Mouse (Mus musculus) limb, embryonic 14.5 days (tissue): ENCODE measurements at regions not wholly inside any gene's neighbourhood (a gene's known extent, or its start where the extent isn't known, plus 50 kb on each side); places are given as distances from the start of the nearest gene placed in this dataset.

Source experiments
- ATAC-seq: fragments of 200-750 bp; cut with Nextera tagmentation; 2 replicates; pipeline ENCODE4 v1.8.0; 2017; ENCODE audit warnings: low read depth, moderate number of reproducible peaks, moderate TSS enrichment; ENCODE audit not compliant: low FRiP score
- DNase-seq: peaks from one replicate; pipeline ENCODE4 v3.0.0-alpha.2; 2015; ENCODE audit warnings: low spot score
- H3K27ac ChIP-seq: fragments of 300-500 bp; sonication (generic); replicated peaks from 2 replicates; pipeline ENCODE4 v1.5.1; 2014; ENCODE audit warnings: low read depth, mild to moderate bottlenecking, low read length, moderate library complexity, mixed read lengths
- H3K27me3 ChIP-seq: fragments of 300-500 bp; sonication (generic); 2 replicates; pipeline ENCODE4 v1.6.1; 2014; ENCODE audit warnings: low read length, mixed read lengths; ENCODE audit not compliant: control insufficient read depth, insufficient read depth
- H3K36me3 ChIP-seq: fragments of 300-500 bp; sonication (generic); 2 replicates; pipeline ENCODE4 v1.6.1; 2014; ENCODE audit warnings: mild to moderate bottlenecking, low read length, moderate library complexity, mixed read lengths; ENCODE audit not compliant: control insufficient read depth, insufficient read depth
- H3K4me1 ChIP-seq: fragments of 300-500 bp; sonication (generic); 2 replicates; pipeline ENCODE4 v1.6.1; 2014; ENCODE audit warnings: antibody characterized with exemption, low read length, mixed read lengths; ENCODE audit not compliant: control insufficient read depth, insufficient read depth
- H3K4me2 ChIP-seq: fragments of 300-500 bp; sonication (generic); replicated peaks from 2 replicates; pipeline ENCODE4 v1.6.1; 2014; ENCODE audit warnings: low read depth, mild to moderate bottlenecking, low read length, moderate library complexity; ENCODE audit not compliant: severe bottlenecking
- H3K4me3 ChIP-seq: fragments of 300-500 bp; sonication (generic); replicated peaks from 2 replicates; pipeline ENCODE4 v1.5.1; 2014; ENCODE audit warnings: low read length
- H3K9ac ChIP-seq: fragments of 300-500 bp; sonication (generic); 2 replicates; pipeline ENCODE4 v1.6.1; 2014; ENCODE audit warnings: mild to moderate bottlenecking, low read depth, low read length, moderate library complexity; ENCODE audit not compliant: severe bottlenecking
- H3K9me3 ChIP-seq: fragments of 300-500 bp; sonication (generic); 2 replicates; pipeline ENCODE4 v1.6.1; 2016; ENCODE audit warnings: low read length; ENCODE audit not compliant: control insufficient read depth
- POLR2A ChIP-seq: fragments of 200-500 bp; IDR thresholded peaks from 2 replicates; pipeline ENCODE4 v1.8.0; 2012; ENCODE audit warnings: inconsistent platforms, mild to moderate bottlenecking, moderate library complexity, borderline replicate concordance; ENCODE audit not compliant: insufficient read depth, insufficient read length; ENCODE audit errors: extremely low read depth
- WGBS: fragments of 180-500 bp; shearing (Covaris S2); extraction: QIAGEN DNeasy Blood & Tissue Kit; methylation state at CpG from one replicate; pipeline ENCODE4 v1.1.7; 2014; 5-methylcytosine and 5-hydroxymethylcytosine counted together

GRCm38 (mm10) chr14:14513056-14513455 lies 112.0 kb downstream of the Olfr721-ps1 start:
- WGBS = 93% methylated on average over 2 of the region's 2 CpGs
- Histone ChIP-seq H3K27me3 (no peaks in the 10 kb centered on the region), H3K27ac (no peak overlapping the region), H3K4me2 (no peak overlapping the region), H3K9me3 (no peaks in the 10 kb centered on the region), H3K4me3 (no peak overlapping the region), H3K4me1 (no peaks in the 10 kb centered on the region), H3K36me3 (no peaks in the 10 kb centered on the region), H3K9ac (no peak overlapping the region)
- DNase-seq = no peak
- ATAC-seq = no peak
- TF ChIP-seq POLR2A = no peak

- DNase-seq (no peak), ATAC-seq (no peak)
- no peak for TF ChIP-seq POLR2A
- Histone ChIP-seq H3K9me3 (no peaks in the 10 kb centered on the region), H3K4me1 (no peaks in the 10 kb centered on the region), H3K36me3 (no peaks in the 10 kb centered on the region), H3K27ac (no peak overlapping the region), H3K27me3 (no peaks in the 10 kb centered on the region), H3K4me3 (no peak overlapping the region), H3K9ac (no peak overlapping the region), H3K4me2 (no peak overlapping the region)
- 84% methylated on average over 3 of the region's 3 CpGs for WGBS
Observed at GRCm38 (mm10) chr14:14513498-14513897, 112.4 kb downstream of the Olfr721-ps1 start.

- Histone ChIP-seq H3K36me3 (no peaks in the 10 kb centered on the region), H3K9ac (no peak overlapping the region), H3K9me3 (no peaks in the 10 kb centered on the region), H3K27ac (no peak overlapping the region), H3K4me2 (no peak overlapping the region), H3K4me1 (no peaks in the 10 kb centered on the region), H3K27me3 (no peaks in the 10 kb centered on the region), H3K4me3 (no peak overlapping the region)
- no peak for TF ChIP-seq POLR2A
- ATAC-seq (no peak), DNase-seq (no peak)
- 41% methylated on average over 1 of the region's 1 CpGs for WGBS
Observed at GRCm38 (mm10) chr14:14514440-14515172, 113.5 kb downstream of the Olfr721-ps1 start.

- no peak for ATAC-seq
- Histone ChIP-seq H3K27ac (no peak overlapping the region), H3K36me3 (no peaks in the 10 kb centered on the region), H3K27me3 (no peaks in the 10 kb centered on the region), H3K4me2 (no peak overlapping the region), H3K9me3 (no peaks in the 10 kb centered on the region), H3K4me3 (no peak overlapping the region), H3K9ac (no peak overlapping the region), H3K4me1 (no peaks in the 10 kb centered on the region)
- TF ChIP-seq POLR2A = no peak
- DNase-seq = no peak
- 66% methylated on average over 2 of the region's 2 CpGs for WGBS
Observed at GRCm38 (mm10) chr14:14515363-14515762, 114.3 kb downstream of the Olfr721-ps1 start.

- no peak overlapping the region for H3K4me3 ChIP-seq
- DNase-seq (no peak), ATAC-seq (no peak)
- no peak overlapping the region for H3K4me2 ChIP-seq
- H3K9ac ChIP-seq = no peak overlapping the region
- no peaks in the 10 kb centered on the region for H3K4me1 ChIP-seq
- H3K27ac ChIP-seq = no peak overlapping the region
- TF ChIP-seq POLR2A = no peak
- H3K9me3 ChIP-seq = no peaks in the 10 kb centered on the region
- WGBS = 83% methylated on average over 5 of the region's 5 CpGs
- no peaks in the 10 kb centered on the region for H3K27me3 ChIP-seq
- no peaks in the 10 kb centered on the region for H3K36me3 ChIP-seq
Observed at GRCm38 (mm10) chr14:14515918-14516317, 114.8 kb downstream of the Olfr721-ps1 start.
